Mouse (Mus musculus) B cell, adult (primary cell): ENCODE results near the gene Spns1. TPM values are rescaled to one million over a fixed set of nuclear protein-coding genes. Genes with fewer than 3 reads are reported as not detected.

Experiments used
- total RNA-seq: library from RNA; stranded (reverse); gene quantifications from 4 replicates; pipeline ENCODE4 v1.2.4, GENCODE M21; 2023; ENCODE audit not compliant: inconsistent age

Gene Spns1
- total RNA-seq: 57.4 to 83.3 TPM (median 66.5 TPM) in 4 replicates

GRCm38 (mm10) chr7:126377278-126378158, at the start of gene Spns1:
Spns1 (minus strand) TSS chr7:126377450.

GRCm38 (mm10) chr7:126414725-126415124, 37.5 kb upstream of the Spns1 start, which contains the start of gene Cd19:
Cd19 (minus strand) TSS chr7:126414889.

GRCm38 (mm10) chr7:126396298-126397119, 19.3 kb upstream of the Spns1 start, which contains the start of gene Nfatc2ip:
Nfatc2ip (minus strand) TSS chr7:126396737.

GRCm38 (mm10) chr7:126369393-126369792, 7.9 kb downstream of the Spns1 start, which contains the start of gene Lat:
Lat (minus strand) TSS chr7:126369570.

Other genes with a start within 250 kb of the Spns1 start
- 171 to 193 TPM (median 183 TPM) in 4 replicates for gene Xpo6, start 176.9 kb downstream of the Spns1 start, total RNA-seq
- gene Sbk1, start 104.8 kb downstream of the Spns1 start, total RNA-seq: 163 to 184 TPM (median 180 TPM) in 4 replicates
- 2.0 to 4.4 TPM (median 3.8 TPM) in 4 replicates for gene Lat, start 7.9 kb downstream of the Spns1 start, total RNA-seq
- gene Nfatc2ip, start 19.3 kb upstream of the Spns1 start, total RNA-seq: 27.1 to 37.5 TPM (median 30.0 TPM) in 4 replicates
- gene Cd19, start 37.4 kb upstream of the Spns1 start, total RNA-seq: 1,198 to 1,308 TPM (median 1,264 TPM) in 4 replicates
- 117 to 131 TPM (median 124 TPM) in 4 replicates for gene Rabep2, start 51.3 kb upstream of the Spns1 start, total RNA-seq
- gene Atp2a1, start 85.7 kb upstream of the Spns1 start, total RNA-seq: 0.42 to 0.74 TPM (median 0.61 TPM) in 4 replicates
- 69.9 to 82.0 TPM (median 79.3 TPM) in 4 replicates for gene Sh2b1, start 98.0 kb upstream of the Spns1 start, total RNA-seq
- gene Tufm, start 109.9 kb upstream of the Spns1 start, total RNA-seq: 46.5 to 65.8 TPM (median 50.4 TPM) in 4 replicates
- gene Atxn2l, start 126.0 kb upstream of the Spns1 start, total RNA-seq: 213 to 221 TPM (median 217 TPM) in 4 replicates
- gene Eif3c, start 189.0 kb upstream of the Spns1 start, total RNA-seq: 142 to 155 TPM (median 153 TPM) in 4 replicates
- gene Apobr, start 207.5 kb upstream of the Spns1 start, total RNA-seq: 2.4 to 5.9 TPM (median 2.9 TPM) in 4 replicates
- gene Cln3, start 208.4 kb upstream of the Spns1 start, total RNA-seq: 68.8 to 79.7 TPM (median 70.3 TPM) in 4 replicates
- gene Il27, start 217.5 kb upstream of the Spns1 start, total RNA-seq: not detected in 4 replicates